Mouse (Mus musculus) heart, postnatal 10 days (tissue): ENCODE data around the gene Fam49a. TPM values are rescaled to one million over a fixed set of nuclear protein-coding genes. Genes with fewer than 3 reads are reported as not detected.
A peak's percentile ranks its signal among the peaks of the same experiment; 100 is the strongest.
"Not testable (repeated sequence)": the region's sequence is repeated elsewhere in the genome, so short reads cannot be mapped to it uniquely, and the experiment has no call there.

ENCODE experiments used
- DNase-seq, 2 experiments: peaks; one replicate each; pipeline ENCODE4 v3.0.0; 2021
- intact Hi-C: fragments of 180-260 bp; cut with DNase I; formaldehyde crosslinking; loops from one replicate; pipeline ENCODE4 v1.15.1; 2025
- total RNA-seq, 2 experiments: library from RNA; stranded (reverse); gene quantifications; 2 replicates each; pipeline ENCODE4 v1.2.3; 2021

Gene Fam49a
- total RNA-seq, result 10 to 100 TPM; 14.7 to 15.6 TPM

GRCm38 (mm10) chr12:12261987-12262971 lies at the start of gene Fam49a:
Gene Fam49a (plus strand): TSS chr12:12262139.
- peak; percentile 79 to 83 for DNase-seq
- intact Hi-C loops, result loop anchor here (2.0 kb wide), 3 partner anchors 41 to 83 kb away; no protein-coding TSS in a partner anchor

DNA sequence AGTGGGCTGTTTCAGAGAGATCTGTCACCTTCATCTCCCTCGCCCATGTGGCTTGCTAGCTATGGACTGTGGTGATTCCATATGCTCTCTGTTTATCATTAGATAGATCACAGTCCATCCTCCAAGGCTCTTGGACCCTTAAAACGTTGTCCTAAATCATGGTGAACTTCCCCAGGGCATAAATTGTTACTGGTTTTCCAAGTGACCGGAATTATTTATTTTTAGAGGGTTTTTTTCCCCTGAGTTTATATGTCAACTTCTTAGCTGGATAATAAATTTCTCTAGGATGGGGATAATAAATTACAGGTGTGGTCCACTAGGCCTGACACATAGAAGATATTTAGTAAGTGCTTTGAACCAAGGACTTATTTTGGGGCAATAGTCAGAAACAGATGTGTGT lies 48.4 kb upstream of the Fam49a start:
- no peak for DNase-seq
- intact Hi-C loops, result no loop called here

DNA sequence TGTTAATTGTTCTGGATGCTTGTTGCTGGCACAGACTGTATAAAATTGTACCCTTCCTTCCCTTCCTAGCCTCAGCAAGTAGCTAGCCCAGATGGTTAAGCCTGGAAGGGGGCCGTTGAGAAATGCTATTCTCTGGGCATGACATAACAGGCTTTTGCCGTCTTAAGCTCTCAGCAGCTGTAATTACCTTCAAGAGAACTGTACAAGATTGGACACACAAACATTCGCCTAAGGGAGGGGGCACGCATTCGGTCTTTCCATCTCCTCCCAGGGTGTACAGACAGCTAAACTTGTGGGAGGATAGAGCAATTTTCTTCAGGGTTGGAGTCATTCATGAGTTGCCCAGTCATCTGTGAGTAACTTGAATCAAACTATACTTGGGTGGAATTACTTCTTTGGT lies 43.0 kb upstream of the Fam49a start:
- intact Hi-C loops, result no loop called here
- no peak for DNase-seq

- peak; percentile 7 to 14 for DNase-seq
- intact Hi-C loops, result no loop called here
These were observed 41.0 kb upstream of the Fam49a start for GRCm38 (mm10) chr12:12220755-12221496.

GRCm38 (mm10) chr12:12222585-12223290 lies 39.2 kb upstream of the Fam49a start:
- intact Hi-C loops, result no loop called here
- peak; percentile 19 to 24 for DNase-seq

DNA sequence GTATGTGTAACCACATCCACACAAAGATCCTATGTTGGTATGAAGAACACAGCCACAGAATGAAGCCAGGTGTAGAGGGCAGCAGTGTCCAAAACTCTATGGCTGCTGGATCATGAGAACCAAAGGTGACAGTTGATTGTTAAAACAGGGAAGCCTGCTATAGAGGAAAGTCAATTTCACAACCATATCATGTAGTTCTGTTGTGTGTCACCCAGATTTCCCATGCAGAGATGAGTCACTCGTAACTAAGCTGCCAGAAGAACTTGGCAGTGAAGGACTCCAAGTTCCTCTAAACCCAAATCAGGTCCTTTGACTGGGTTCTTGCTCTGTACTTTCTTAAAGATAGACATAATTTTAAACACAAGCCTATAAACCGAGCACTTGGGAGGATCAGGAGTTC lies 38.6 kb upstream of the Fam49a start:
- intact Hi-C loops, result no loop called here
- peak; percentile 50 to 54 for DNase-seq

DNA sequence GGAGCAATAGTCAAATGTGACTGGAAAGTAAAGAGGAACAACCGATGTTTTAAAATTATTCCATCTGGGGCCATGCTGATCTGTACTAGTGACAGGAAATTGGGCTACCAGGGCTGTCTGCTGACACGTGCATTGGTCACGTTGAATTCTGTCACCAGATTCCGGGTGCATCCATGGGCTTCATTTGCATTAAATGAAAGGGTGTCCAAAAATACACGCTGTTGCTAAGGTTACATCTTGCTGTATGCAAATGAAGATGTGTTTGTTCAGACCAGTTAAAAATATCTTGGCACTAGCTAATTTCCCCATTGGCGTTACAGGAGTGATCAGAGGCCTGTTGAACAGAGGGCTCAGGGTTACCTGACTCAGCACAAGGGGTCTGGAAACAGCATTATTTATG lies 36.2 kb upstream of the Fam49a start:
- intact Hi-C loops, result no loop called here
- no peak for DNase-seq

DNA sequence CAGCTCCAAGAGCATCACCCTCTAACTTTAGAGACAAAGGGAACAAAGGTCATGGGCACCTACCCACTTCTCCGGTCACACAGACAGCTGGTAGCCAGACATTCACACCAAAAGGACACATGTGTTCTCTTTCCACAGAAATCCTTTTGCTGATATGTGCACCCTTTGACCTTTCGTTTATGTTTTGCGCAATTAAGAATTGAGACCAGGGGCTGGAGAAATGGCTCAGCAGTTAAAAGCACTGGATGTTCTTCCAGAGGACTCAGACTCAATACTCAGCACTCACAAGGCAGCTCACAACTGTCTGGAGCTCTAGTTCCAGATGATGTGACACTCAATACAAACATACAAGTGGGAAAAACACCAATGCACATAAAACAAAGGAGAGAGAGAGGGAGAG lies 34.3 kb upstream of the Fam49a start:
- no peak for DNase-seq
- intact Hi-C loops, result no loop called here

DNA sequence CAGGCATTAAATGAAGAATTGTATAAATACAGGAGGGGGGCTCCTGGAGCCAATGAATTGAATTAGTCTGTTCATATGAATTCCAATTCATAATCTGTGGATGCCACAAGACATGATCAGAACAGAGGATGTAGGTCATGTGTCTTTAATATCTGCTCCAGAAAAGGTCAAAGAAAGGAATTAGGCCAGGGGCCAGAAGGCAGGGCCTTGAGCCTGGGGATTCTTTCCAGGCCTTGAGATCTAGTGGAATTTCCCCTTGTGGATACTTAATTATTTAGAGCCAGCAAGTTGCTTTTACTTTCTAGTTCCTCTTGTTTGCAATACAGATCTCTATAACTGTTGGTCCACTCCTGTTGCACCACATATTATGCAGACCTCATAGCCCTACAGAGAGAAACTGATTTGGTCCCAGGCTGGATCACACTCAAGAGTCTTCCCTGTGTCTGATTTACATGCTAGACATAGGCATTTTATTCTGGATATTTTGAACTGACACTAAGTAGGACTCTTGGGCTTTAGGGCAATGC lies 31.8 kb upstream of the Fam49a start:
- DNase-seq, result no peak

DNA sequence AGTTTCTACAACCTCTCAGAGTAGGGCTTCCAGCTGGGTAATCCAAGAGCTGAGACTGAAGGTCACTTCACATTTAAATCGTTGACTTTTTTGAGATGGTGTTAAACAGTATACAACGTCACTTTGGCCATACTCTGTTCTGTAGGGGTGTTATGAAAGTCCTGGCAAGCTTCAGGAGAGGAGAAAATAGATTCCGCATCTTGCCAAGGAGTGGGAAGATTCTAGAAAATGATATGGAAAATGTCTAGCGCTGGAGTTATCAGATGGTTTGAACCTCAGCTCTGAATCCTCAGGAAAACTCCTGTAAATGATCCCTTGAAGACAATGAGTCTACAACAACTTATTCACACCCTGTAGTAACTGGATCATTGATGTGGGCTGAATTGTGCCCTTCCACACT lies 29.8 kb upstream of the Fam49a start:
- intact Hi-C loops, result no loop called here

More for the DNA sequence above, 31.8 kb upstream of the Fam49a start:
- intact Hi-C loops, result no loop called here

DNA sequence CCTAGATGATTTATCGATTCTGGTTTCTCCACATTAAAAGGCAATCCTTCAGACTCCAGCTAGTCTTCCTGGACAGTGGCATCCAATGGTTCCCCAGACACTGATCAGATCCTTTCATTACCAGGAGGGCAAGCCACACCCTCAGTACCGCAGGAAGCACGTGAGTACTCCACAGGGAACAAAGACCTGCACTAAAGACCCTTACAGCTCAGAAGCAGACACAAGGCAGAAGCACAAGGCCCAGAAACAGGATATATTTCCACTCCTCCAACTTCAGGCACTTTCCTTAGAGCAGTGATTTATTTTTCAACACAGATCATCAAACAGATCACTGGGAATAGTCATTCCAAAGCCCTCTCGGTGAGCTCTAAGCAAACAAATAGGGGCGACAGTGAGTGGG lies 25.0 kb upstream of the Fam49a start:
- intact Hi-C loops, result no loop called here
- DNase-seq, result no peak

More for the DNA sequence above, 29.8 kb upstream of the Fam49a start:
- no peak for DNase-seq

DNA sequence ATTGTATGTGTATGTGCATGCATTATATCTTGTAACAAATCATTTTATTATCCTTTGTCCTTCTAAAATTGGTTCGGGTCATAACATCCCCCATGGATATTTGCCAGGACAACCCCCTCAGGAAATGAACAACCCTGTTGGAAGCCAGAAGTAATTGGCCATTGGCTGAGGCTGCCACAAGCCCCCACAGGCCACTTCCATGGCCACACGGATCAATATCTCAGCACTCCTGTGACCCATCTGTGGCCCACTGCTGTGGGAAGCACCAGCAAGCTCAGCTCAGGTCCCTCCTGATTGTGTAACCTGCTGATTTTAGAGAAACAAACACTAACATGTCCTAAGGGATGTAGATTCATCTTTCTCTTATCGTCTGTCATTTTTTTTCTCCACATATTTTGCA lies 22.4 kb upstream of the Fam49a start:
- DNase-seq, result no peak
- intact Hi-C loops, result no loop called here

GRCm38 (mm10) chr12:12243148-12243547 lies 18.8 kb upstream of the Fam49a start:
- intact Hi-C loops, result no loop called here
- DNase-seq, result no peak

GRCm38 (mm10) chr12:12247023-12247422 lies 14.9 kb upstream of the Fam49a start:
- intact Hi-C loops, result not testable (repeated sequence)

DNA sequence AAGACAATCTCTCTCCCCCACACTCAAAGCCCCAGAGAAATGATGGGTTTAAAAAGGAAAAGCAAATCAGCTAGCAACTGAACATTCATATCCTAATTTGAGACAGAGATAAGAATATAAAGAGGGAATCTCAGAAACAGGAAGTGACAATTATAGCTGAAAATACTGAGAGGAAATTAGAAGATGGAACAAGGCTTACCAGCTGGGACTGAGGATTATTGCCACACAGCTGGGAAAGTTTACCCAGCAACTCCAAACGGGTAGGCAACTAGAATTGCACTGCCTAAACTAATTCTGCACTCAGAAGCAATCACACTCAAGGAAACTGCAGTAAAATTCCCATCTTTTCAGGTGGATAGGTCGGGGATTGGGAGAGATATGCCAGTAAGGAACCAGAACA lies 12.4 kb upstream of the Fam49a start:
- DNase-seq, result no peak
- intact Hi-C loops, result no loop called here

More at GRCm38 (mm10) chr12:12247023-12247422, 14.9 kb upstream of the Fam49a start:
- DNase-seq, result not testable (repeated sequence)

DNA sequence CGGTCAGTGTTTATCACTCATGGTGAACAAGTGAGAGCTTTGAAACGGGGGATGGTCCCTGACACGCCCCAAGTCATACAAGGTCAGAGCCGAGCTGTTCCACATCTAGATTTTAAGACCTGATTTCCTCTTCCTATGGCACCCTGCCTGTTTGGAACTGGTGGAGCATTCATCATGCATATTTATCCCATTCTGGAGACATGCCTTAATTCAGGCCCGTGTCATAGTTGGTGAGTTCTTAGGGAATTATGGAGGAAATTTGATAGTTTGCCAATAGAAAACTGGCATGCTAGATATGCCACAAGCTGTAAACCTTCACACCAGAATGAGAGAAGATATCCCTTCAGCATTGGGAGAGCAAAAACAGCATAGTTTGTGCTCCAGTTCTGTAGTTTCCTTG lies 8.4 kb upstream of the Fam49a start:
- intact Hi-C loops, result no loop called here
- DNase-seq, result no peak

DNA sequence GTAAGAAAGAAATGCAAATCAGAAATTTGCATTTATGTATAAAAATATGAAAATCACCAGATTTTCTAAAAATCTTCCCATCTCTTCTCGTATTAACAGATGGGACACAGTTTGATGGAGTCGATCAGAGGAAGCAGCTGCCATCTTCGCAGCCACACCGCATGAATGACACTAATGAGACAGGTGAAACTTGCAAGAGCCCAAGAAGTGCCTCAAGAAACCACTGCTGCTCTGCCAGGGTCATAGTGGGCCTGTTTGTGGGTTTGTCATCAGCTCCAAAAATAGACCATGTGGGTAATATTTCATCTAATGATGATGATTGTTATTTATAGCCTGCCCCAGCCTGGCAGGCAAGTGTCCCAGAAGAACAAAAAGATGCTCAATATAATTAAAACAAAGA lies 7.8 kb upstream of the Fam49a start:
- DNase-seq, result no peak
- intact Hi-C loops, result no loop called here

- intact Hi-C loops, result no loop called here
- DNase-seq, result no peak
These were observed 669 bp upstream of the Fam49a start for GRCm38 (mm10) chr12:12260979-12261960.

DNA sequence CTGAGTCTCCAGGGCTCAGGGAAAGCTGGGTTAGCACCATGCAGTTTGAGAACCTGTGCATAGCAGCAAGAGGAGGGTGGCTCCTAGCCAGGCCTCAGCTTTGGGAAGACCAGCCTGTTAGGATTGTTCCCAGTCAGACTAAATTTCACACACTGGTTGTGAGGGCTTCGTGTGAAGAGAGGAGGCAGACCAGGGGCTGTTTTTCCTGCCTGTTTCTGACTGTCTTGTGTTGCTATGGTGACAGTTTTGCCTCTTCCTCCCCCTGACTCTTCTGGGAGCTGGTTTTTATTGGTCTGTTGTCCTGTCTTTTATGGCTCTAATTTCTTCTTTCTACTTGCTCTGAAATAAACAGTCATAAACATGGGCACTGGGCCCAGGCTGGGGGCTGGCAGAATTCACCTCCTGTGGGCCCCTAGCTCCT lies 1.4 kb downstream of the Fam49a start:
- peak in 1 of 2 experiments; percentile 52 for DNase-seq

More for the DNA sequence above, 1.4 kb downstream of the Fam49a start:
- intact Hi-C loops, result loop anchor here (2.0 kb wide), 3 partner anchors 39 to 85 kb away; no protein-coding TSS in a partner anchor
